Mouse (Mus musculus) layer of hippocampus, adult 18-20 months (tissue): ENCODE results near the gene Cyp27b1. TPM values are rescaled to one million over a fixed set of nuclear protein-coding genes. Genes with fewer than 3 reads are reported as not detected.
A peak's percentile ranks its signal among the peaks of the same experiment; 100 is the strongest.

Experiments used
- DNase-seq, 2 experiments: peaks; one replicate each; pipeline ENCODE4 v3.0.0; 2022; ENCODE audit warnings: low spot score in 2 of 2
- long read RNA-seq: library from polyadenylated mRNA; stranded (forward); transcript quantifications from one replicate; pipeline ENCODE4 v2.0.0, GENCODE M21; 2021
- total RNA-seq, 2 experiments: library from RNA; stranded (reverse); gene quantifications; 2 replicates each; pipeline ENCODE4 v1.2.3; 2021

The Cyp27b1 gene
- 1 to 10 TPM in 1 of 2 experiments, under 1 TPM in 1; 0.91 to 1.2 TPM for total RNA-seq
- long read RNA-seq, result 0 reads

GRCm38 (mm10) chr10:127047954-127048353 is at the start of gene Cyp27b1:
Cyp27b1 (plus strand) TSS chr10:127048250.
- DNase-seq, result no peak

GRCm38 (mm10) chr10:127000529-127000928 is 47.5 kb upstream of the Cyp27b1 start, which contains the start of gene Avil:
Avil (plus strand) TSS chr10:127000709.
- DNase-seq, result no peak

GRCm38 (mm10) chr10:127001297-127001696 is 46.8 kb upstream of the Cyp27b1 start:
- DNase-seq, result no peak

- DNase-seq, result no peak
These were observed 46.0 kb upstream of the Cyp27b1 start for GRCm38 (mm10) chr10:127002056-127002455.

GRCm38 (mm10) chr10:127002765-127003164 is 45.3 kb upstream of the Cyp27b1 start:
- DNase-seq, result no peak

GRCm38 (mm10) chr10:127003334-127003733 is 44.7 kb upstream of the Cyp27b1 start:
- no peak for DNase-seq

- DNase-seq, result no peak
These were observed 44.2 kb upstream of the Cyp27b1 start for GRCm38 (mm10) chr10:127003806-127004205.

GRCm38 (mm10) chr10:127016488-127016887 is 31.6 kb upstream of the Cyp27b1 start:
- DNase-seq, result no peak

GRCm38 (mm10) chr10:127017071-127017470 is 31.0 kb upstream of the Cyp27b1 start:
- no peak for DNase-seq

- DNase-seq, result no peak
These were observed 29.6 kb upstream of the Cyp27b1 start for GRCm38 (mm10) chr10:127018422-127018821.

- DNase-seq, result peak; percentile 89 to 93
These were observed 17.4 kb upstream of the Cyp27b1 start, which contains the start of gene Tsfm for GRCm38 (mm10) chr10:127030336-127031296. Tsfm (minus strand) TSS chr10:127030840.

GRCm38 (mm10) chr10:127033301-127033741 is 14.7 kb upstream of the Cyp27b1 start:
- DNase-seq, result no peak

GRCm38 (mm10) chr10:127036273-127036672 is 11.8 kb upstream of the Cyp27b1 start:
- DNase-seq, result no peak

- DNase-seq, result no peak
These were observed 10.4 kb upstream of the Cyp27b1 start for GRCm38 (mm10) chr10:127037641-127038040.

GRCm38 (mm10) chr10:127040569-127041214 is 7.4 kb upstream of the Cyp27b1 start:
- peak in 1 of 2 experiments; percentile 46 for DNase-seq

- peak in 1 of 2 experiments; percentile 48 for DNase-seq
These were observed 6.7 kb upstream of the Cyp27b1 start, which contains the start of the genes Mettl1 and Eef1akmt3 for GRCm38 (mm10) chr10:127041274-127041766. Mettl1 (plus strand) TSS chr10:127041414. Eef1akmt3 (minus strand) TSS chr10:127041513.

GRCm38 (mm10) chr10:127041774-127042338 is 6.2 kb upstream of the Cyp27b1 start:
- peak; percentile 87 to 93 for DNase-seq

GRCm38 (mm10) chr10:127042468-127043115 is 5.5 kb upstream of the Cyp27b1 start:
- DNase-seq, result no peak

- DNase-seq, result no peak
These were observed 4.9 kb upstream of the Cyp27b1 start for GRCm38 (mm10) chr10:127043187-127043586.

- no peak for DNase-seq
These were observed 751 bp downstream of the Cyp27b1 start for GRCm38 (mm10) chr10:127048608-127049394.
